Mouse (Mus musculus) layer of hippocampus, adult 2 months (tissue): Measurements from ENCODE around the gene Runx2. TPM values are rescaled to one million over a fixed set of nuclear protein-coding genes. Genes with fewer than 3 reads are reported as not detected.

Source experiments
- DNase-seq, 2 experiments: peaks; one replicate each; pipeline ENCODE4 v3.0.0; 2022; ENCODE audit warnings: low spot score in 2 of 2
- H3K27ac ChIP-seq: fragments of 200-600 bp; 2 replicates; pipeline ENCODE4 v1.8.1; 2022
- H3K4me3 ChIP-seq: fragments of 200-600 bp; 2 replicates; pipeline ENCODE4 v1.8.1; 2022; ENCODE audit warnings: mild to moderate bottlenecking
- CTCF ChIP-seq: fragments of 200-600 bp; conservative IDR thresholded peaks from 2 replicates; pipeline ENCODE4 v1.8.1; 2022; ENCODE audit warnings: antibody characterized with exemption, mild to moderate bottlenecking, moderate library complexity
- total RNA-seq, 2 experiments: library from RNA; stranded (reverse); gene quantifications; 2 replicates each; pipeline ENCODE4 v1.2.3; 2021

Runx2 gene
- total RNA-seq, 2 experiments from 2014 or later: 15.8 to 19.7 TPM

- Histone ChIP-seq H3K4me3 (peak overlapping the region; percentile 46), H3K27ac (peak overlapping the region; percentile 93)
- no peak for TF ChIP-seq CTCF
- DNase-seq: peak; percentile 50 to 65
These were observed 200.6 kb downstream of the Runx2 start for GRCm38 (mm10) chr17:44613716-44614715.

GRCm38 (mm10) chr17:44612641-44613040, 202.0 kb downstream of the Runx2 start:
- Histone ChIP-seq H3K27ac (0 out of 2 replicates have a peak overlapping the region, but pooled peaks have one; percentile 46), H3K4me3 (no peak overlapping the region)
- no peak for TF ChIP-seq CTCF
- DNase-seq: no peak

GRCm38 (mm10) chr17:44612002-44612401, 202.6 kb downstream of the Runx2 start:
- no peak for TF ChIP-seq CTCF
- no peak overlapping the region for H3K4me3 ChIP-seq
- H3K27ac ChIP-seq: no peak overlapping the region
- DNase-seq: no peak

- Histone ChIP-seq H3K4me3 (no peak overlapping the region), H3K27ac (no peak overlapping the region)
- DNase-seq: no peak
- TF ChIP-seq CTCF: no peak
These were observed 203.1 kb downstream of the Runx2 start for GRCm38 (mm10) chr17:44611543-44611942.

- no peak overlapping the region for H3K27ac ChIP-seq
- no peak overlapping the region for H3K4me3 ChIP-seq
- TF ChIP-seq CTCF: no peak
- DNase-seq: no peak
These were observed 203.8 kb downstream of the Runx2 start for GRCm38 (mm10) chr17:44610828-44611227.

GRCm38 (mm10) chr17:44609897-44610641, 204.5 kb downstream of the Runx2 start:
- Histone ChIP-seq H3K27ac (no peak overlapping the region), H3K4me3 (no peak overlapping the region)
- TF ChIP-seq CTCF: no peak
- DNase-seq: no peak

- no peak for TF ChIP-seq CTCF
These were observed 205.2 kb downstream of the Runx2 start for GRCm38 (mm10) chr17:44609356-44609755.

GRCm38 (mm10) chr17:44608907-44609306, 205.7 kb downstream of the Runx2 start:
- H3K27ac ChIP-seq: no peak overlapping the region
- no peak for TF ChIP-seq CTCF
- DNase-seq: no peak
- no peak overlapping the region for H3K4me3 ChIP-seq

More at GRCm38 (mm10) chr17:44609356-44609755, 205.2 kb downstream of the Runx2 start:
- DNase-seq: no peak
- Histone ChIP-seq H3K27ac (no peak overlapping the region), H3K4me3 (no peak overlapping the region)

GRCm38 (mm10) chr17:44607383-44607782, 207.2 kb downstream of the Runx2 start:
- no peak overlapping the region for H3K4me3 ChIP-seq
- no peak for TF ChIP-seq CTCF
- no peak for DNase-seq
- no peak overlapping the region for H3K27ac ChIP-seq

- TF ChIP-seq CTCF: no peak
- H3K27ac ChIP-seq: no peak overlapping the region
- DNase-seq: no peak
- no peak overlapping the region for H3K4me3 ChIP-seq
These were observed 208.4 kb downstream of the Runx2 start for GRCm38 (mm10) chr17:44606245-44606644.

GRCm38 (mm10) chr17:44605749-44606148, 208.8 kb downstream of the Runx2 start:
- TF ChIP-seq CTCF: no peak
- H3K27ac ChIP-seq: no peak overlapping the region
- no peak for DNase-seq
- H3K4me3 ChIP-seq: no peak overlapping the region

GRCm38 (mm10) chr17:44603170-44603569, 211.4 kb downstream of the Runx2 start:
- no peak for TF ChIP-seq CTCF
- no peak for DNase-seq
- H3K27ac ChIP-seq: no peak overlapping the region
- no peak overlapping the region for H3K4me3 ChIP-seq

GRCm38 (mm10) chr17:44601317-44602021, 213.1 kb downstream of the Runx2 start:
- Histone ChIP-seq H3K27ac (no peak overlapping the region), H3K4me3 (no peak overlapping the region)
- no peak for DNase-seq
- TF ChIP-seq CTCF: no peak
